18 mouse cellular contexts compared by ENCODE assay signal in the genomic region with DNA sequence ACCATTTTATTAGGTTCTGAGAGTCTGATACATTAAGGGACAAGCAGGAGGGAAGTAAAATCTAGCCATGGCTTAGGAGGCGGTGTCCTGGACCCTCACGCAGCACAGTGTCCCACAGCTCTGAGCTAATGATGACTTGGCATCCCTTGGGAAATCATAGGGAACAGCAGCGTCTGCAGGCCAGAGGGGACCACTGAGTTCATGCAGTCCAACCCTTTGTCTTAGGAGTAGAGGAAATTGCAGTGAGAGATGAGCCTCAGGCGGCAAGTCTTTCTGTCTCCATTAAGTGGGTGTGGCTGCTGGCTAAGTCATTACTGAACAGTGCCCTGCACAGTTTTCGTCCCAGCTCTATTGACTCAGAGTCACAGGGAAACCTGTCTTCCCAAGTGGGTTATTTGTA.
DNase-seq lines count a peak whose midpoint lies in the region; ATAC-seq lines count a peak whose summit lies in the region.
"Had no signal": no experiment of that assay in that cellular context is flagged by ENCODE, and none has a peak within 500 bp of the region (broad histone marks: within the 10 kb centered on the region; RNA-seq: fewer than 3 reads in every experiment).

No protein-coding gene starts in this region.

- no peak for ATAC-seq in hindbrain, embryonic 16.5 days
- peak; percentile 80 for ATAC-seq in neural tube, embryonic 12.5 days (ENCODE audit: low FRiP score, low read depth)
- ATAC-seq in neural tube, embryonic 15.5 days (ENCODE audit: low FRiP score): no peak
- no peak for ATAC-seq in hindbrain, embryonic 14.5 days (ENCODE audit: low FRiP score)

- peak; percentile 39 for DNase-seq in hindbrain, embryonic 10.5 days (ENCODE audit: low spot score)
- DNase-seq in hindbrain, embryonic 14.5 days (ENCODE audit: low spot score): no peak
- no peak for DNase-seq in gastrocnemius, postnatal 10 days
- no peak for DNase-seq in right cerebral cortex, adult 2 months (ENCODE audit: low spot score in 2 of 2)
- DNase-seq: adrenal gland, adult 2 months; kidney, adult 2 months; kidney, postnatal 25 days; layer of hippocampus, adult 9-11 months; liver, embryonic 13.5 days; lung, postnatal 14 days; retina, postnatal 1 day; thymus, postnatal 36 days had no signal

- no peaks in the 10 kb centered on the region for H3K27me3 ChIP-seq in hindbrain, embryonic 10.5 days (ENCODE audit: insufficient read depth, poor library complexity, severe bottlenecking)
- H3K27me3 ChIP-seq in hindbrain, embryonic 16.5 days (replicated peaks; ENCODE audit: control insufficient read depth, insufficient read depth, low read length): no peaks in the 10 kb centered on the region
- H3K27me3 ChIP-seq in neural tube, embryonic 12.5 days (replicated peaks): no peaks in the 10 kb centered on the region
- H3K27me3 ChIP-seq in neural tube, embryonic 15.5 days (replicated peaks): no peaks in the 10 kb centered on the region
- H3K27me3 ChIP-seq in hindbrain, embryonic 14.5 days (ENCODE audit: control insufficient read depth, insufficient read depth, low read length): no peaks in the 10 kb centered on the region
- H3K27me3 ChIP-seq: forebrain, embryonic 12.5 days; limb, embryonic 12.5 days; liver, embryonic 13.5 days had no signal

- peaks cover 38% of the 10 kb centered on the region for H3K4me1 ChIP-seq in hindbrain, embryonic 10.5 days (replicated peaks)
- H3K4me1 ChIP-seq in hindbrain, embryonic 16.5 days (ENCODE audit: control insufficient read depth, insufficient read depth, low read depth, low read length): peaks cover 18% of the 10 kb centered on the region
- peaks cover 31% of the 10 kb centered on the region for H3K4me1 ChIP-seq in neural tube, embryonic 12.5 days
- peaks cover 28% of the 10 kb centered on the region for H3K4me1 ChIP-seq in neural tube, embryonic 15.5 days
- H3K4me1 ChIP-seq in hindbrain, embryonic 14.5 days (replicated peaks; ENCODE audit: control insufficient read depth, insufficient read depth, low read length): peaks cover 27% of the 10 kb centered on the region

- no peak overlapping the region for H3K9ac ChIP-seq in hindbrain, embryonic 16.5 days (ENCODE audit: low read depth, low read length)
- no peak overlapping the region for H3K9ac ChIP-seq in neural tube, embryonic 12.5 days
- H3K9ac ChIP-seq in neural tube, embryonic 15.5 days (replicated peaks): no peak overlapping the region
- no peak overlapping the region for H3K9ac ChIP-seq in hindbrain, embryonic 14.5 days
- H3K9ac ChIP-seq: forebrain, embryonic 12.5 days; limb, embryonic 12.5 days; liver, embryonic 13.5 days had no signal

- no peak overlapping the region for H3K4me2 ChIP-seq in hindbrain, embryonic 16.5 days (ENCODE audit: low read length)
- no peak overlapping the region for H3K4me2 ChIP-seq in neural tube, embryonic 12.5 days (replicated peaks)
- no peak overlapping the region for H3K4me2 ChIP-seq in neural tube, embryonic 15.5 days
- no peak overlapping the region for H3K4me2 ChIP-seq in hindbrain, embryonic 14.5 days (replicated peaks)
- H3K4me2 ChIP-seq: forebrain, embryonic 12.5 days; limb, embryonic 12.5 days; liver, embryonic 13.5 days had no signal

- 56% methylated on average over 5 of the region's 5 CpGs for WGBS in hindbrain, embryonic 10.5 days
- 33% methylated on average over 5 of the region's 5 CpGs for WGBS in hindbrain, embryonic 16.5 days
- WGBS in neural tube, embryonic 12.5 days: 28% methylated on average over 5 of the region's 5 CpGs
- 22% methylated on average over 5 of the region's 5 CpGs for WGBS in neural tube, embryonic 15.5 days
- 23% methylated on average over 5 of the region's 5 CpGs for WGBS in hindbrain, embryonic 14.5 days

- H3K27ac ChIP-seq in hindbrain, embryonic 10.5 days: 0 out of 2 replicates have a peak overlapping the region, but pooled peaks have one; percentile 29
- H3K27ac ChIP-seq in hindbrain, embryonic 16.5 days (ENCODE audit: low read depth, low read length): no peak overlapping the region
- no peak overlapping the region for H3K27ac ChIP-seq in neural tube, embryonic 12.5 days
- H3K27ac ChIP-seq in neural tube, embryonic 15.5 days (replicated peaks): no peak overlapping the region
- 0 out of 2 replicates have a peak overlapping the region, but pooled peaks have one; percentile 16 for H3K27ac ChIP-seq in hindbrain, embryonic 14.5 days
- H3K27ac ChIP-seq: forebrain, embryonic 12.5 days; limb, embryonic 12.5 days; liver, embryonic 13.5 days had no signal

- no peak overlapping the region for H3K4me3 ChIP-seq in hindbrain, embryonic 10.5 days
- no peak overlapping the region for H3K4me3 ChIP-seq in hindbrain, embryonic 16.5 days (ENCODE audit: low read length)
- no peak overlapping the region for H3K4me3 ChIP-seq in neural tube, embryonic 12.5 days
- H3K4me3 ChIP-seq in neural tube, embryonic 15.5 days (replicated peaks): no peak overlapping the region
- H3K4me3 ChIP-seq in hindbrain, embryonic 14.5 days (replicated peaks; ENCODE audit: low read length): no peak overlapping the region
- H3K4me3 ChIP-seq: forebrain, embryonic 12.5 days; limb, embryonic 12.5 days; liver, embryonic 13.5 days had no signal

- H3K9me3 ChIP-seq in hindbrain, embryonic 10.5 days: no peaks in the 10 kb centered on the region
- no peaks in the 10 kb centered on the region for H3K9me3 ChIP-seq in hindbrain, embryonic 16.5 days (ENCODE audit: control insufficient read depth, low read length)
- no peaks in the 10 kb centered on the region for H3K9me3 ChIP-seq in neural tube, embryonic 12.5 days
- H3K9me3 ChIP-seq in neural tube, embryonic 15.5 days (replicated peaks): no peaks in the 10 kb centered on the region
- H3K9me3 ChIP-seq in hindbrain, embryonic 14.5 days (ENCODE audit: control insufficient read depth, low read length): no peaks in the 10 kb centered on the region
- H3K9me3 ChIP-seq: forebrain, embryonic 12.5 days; G1E; limb, embryonic 12.5 days; liver, embryonic 13.5 days had no signal

- no peaks in the 10 kb centered on the region for H3K36me3 ChIP-seq in hindbrain, embryonic 10.5 days
- H3K36me3 ChIP-seq in hindbrain, embryonic 16.5 days (ENCODE audit: control insufficient read depth, insufficient read depth, low read length): no peaks in the 10 kb centered on the region
- no peaks in the 10 kb centered on the region for H3K36me3 ChIP-seq in neural tube, embryonic 12.5 days
- no peaks in the 10 kb centered on the region for H3K36me3 ChIP-seq in neural tube, embryonic 15.5 days
- no peaks in the 10 kb centered on the region for H3K36me3 ChIP-seq in hindbrain, embryonic 14.5 days (replicated peaks; ENCODE audit: control insufficient read depth, insufficient read depth)
- H3K36me3 ChIP-seq: forebrain, embryonic 12.5 days; G1E; limb, embryonic 12.5 days; liver, embryonic 13.5 days had no signal

Comparison
In these comparisons a context has a peak if more than half of its experiments do, and no peak if none do; other contexts are left out.
1. H3K27ac ChIP-seq: peak in hindbrain, embryonic 10.5 days (single experiment) and hindbrain, embryonic 14.5 days (single experiment); none in hindbrain, embryonic 16.5 days (single experiment), neural tube, embryonic 12.5 days (single experiment) and neural tube, embryonic 15.5 days (single experiment).